Mouse (Mus musculus) liver, embryonic 14.5 days (tissue): ENCODE results near the gene Dnajc15. TPM values are rescaled to one million over a fixed set of nuclear protein-coding genes. Genes with fewer than 3 reads are reported as not detected.

Source experiments
- ATAC-seq: fragments of 200-750 bp; cut with Nextera tagmentation; 2 replicates; pipeline ENCODE4 v1.8.0; 2017; ENCODE audit warnings: moderate number of reproducible peaks, mild to moderate bottlenecking, moderate library complexity; ENCODE audit not compliant: insufficient read depth
- DNase-seq, 3 experiments: peaks; one replicate each; pipeline ENCODE4 v3.0.0-alpha.2; 2012 to 2013; ENCODE audit warnings: low read depth in 3 of 3, low spot score in 3 of 3
- H3K27ac ChIP-seq: fragments of 300-500 bp; sonication (generic); 2 replicates; pipeline ENCODE4 v1.5.1; 2014; ENCODE audit warnings: moderate library complexity, mild to moderate bottlenecking, control low read depth, inconsistent platforms
- H3K27me3 ChIP-seq: fragments of 300-500 bp; sonication (generic); 2 replicates; pipeline ENCODE4 v1.6.1; 2014; ENCODE audit warnings: mild to moderate bottlenecking, low read length, moderate library complexity; ENCODE audit not compliant: control insufficient read depth, insufficient read depth
- H3K36me3 ChIP-seq: fragments of 300-500 bp; sonication (generic); replicated peaks from 2 replicates; pipeline ENCODE4 v1.6.1; 2014; ENCODE audit warnings: low read depth; ENCODE audit not compliant: control insufficient read depth, insufficient read depth
- H3K4me1 ChIP-seq, 2 experiments: fragments of 200-500 bp in 1 of 2; fragments of 300-500 bp in 1 of 2; sonication (generic) in 1 of 2; replicated peaks; 2 replicates each; pipeline ENCODE4 v1.6.1; 2012 to 2014; ENCODE audit warnings: antibody characterized with exemption in 1 of 2, inconsistent platforms in 1 of 2, low read length in 1 of 2; ENCODE audit not compliant: control insufficient read depth in 2 of 2, insufficient read depth in 2 of 2
- H3K4me2 ChIP-seq: fragments of 300-500 bp; sonication (generic); 2 replicates; pipeline ENCODE4 v1.6.1; 2014; ENCODE audit warnings: low read depth, mild to moderate bottlenecking, control low read depth, moderate library complexity
- H3K4me3 ChIP-seq, 2 experiments: fragments of 200-500 bp in 1 of 2; fragments of 300-500 bp in 1 of 2; sonication (generic) in 1 of 2; 2 replicates each; pipeline ENCODE4 v1.5.1; 2012 to 2014; ENCODE audit warnings: low read depth in 2 of 2, low read length in 2 of 2, mild to moderate bottlenecking in 2 of 2, control low read depth in 1 of 2, inconsistent platforms in 1 of 2, moderate library complexity in 1 of 2; ENCODE audit not compliant: insufficient read depth in 1 of 2
- H3K9ac ChIP-seq: fragments of 300-500 bp; sonication (generic); replicated peaks from 2 replicates; pipeline ENCODE4 v1.6.1; 2014; ENCODE audit warnings: mild to moderate bottlenecking, control low read depth, moderate library complexity
- H3K9me3 ChIP-seq: fragments of 300-500 bp; sonication (generic); 2 replicates; pipeline ENCODE4 v1.6.1; 2016; ENCODE audit warnings: low read length, mixed read lengths; ENCODE audit not compliant: control insufficient read depth
- CTCF ChIP-seq: IDR thresholded peaks from 2 replicates; pipeline ENCODE4 v1.5.1; 2016; ENCODE audit warnings: antibody characterized with exemption, low read depth, control low read depth
- EP300 ChIP-seq: IDR thresholded peaks from 2 replicates; pipeline ENCODE4 v1.6.1; 2016; ENCODE audit warnings: antibody characterized with exemption, low read depth
- WGBS: fragments of 180-500 bp; shearing (Covaris S2); extraction: QIAGEN DNeasy Blood & Tissue Kit; methylation state at CpG from one replicate; pipeline ENCODE4 v1.1.7; 2014; ENCODE audit not compliant: insufficient replicate concordance; 5-methylcytosine and 5-hydroxymethylcytosine counted together
- polyA plus RNA-seq, 2 experiments: library from polyadenylated mRNA; depleted of rRNA in 1 of 2; stranded (reverse) in 1 of 2; unstranded in 1 of 2; fragments of >200 nt; fragmentation: Nextera tagmentation in 1 of 2; extraction: Ambion mirVana in 1 of 2; gene quantifications; 2 replicates each; pipeline versions ENCODE4 v1.2.1 to v1.2.3; 2012 to 2014

Gene Dnajc15
- polyA plus RNA-seq, 2 experiments = 7.1 to 59.7 TPM

DNA sequence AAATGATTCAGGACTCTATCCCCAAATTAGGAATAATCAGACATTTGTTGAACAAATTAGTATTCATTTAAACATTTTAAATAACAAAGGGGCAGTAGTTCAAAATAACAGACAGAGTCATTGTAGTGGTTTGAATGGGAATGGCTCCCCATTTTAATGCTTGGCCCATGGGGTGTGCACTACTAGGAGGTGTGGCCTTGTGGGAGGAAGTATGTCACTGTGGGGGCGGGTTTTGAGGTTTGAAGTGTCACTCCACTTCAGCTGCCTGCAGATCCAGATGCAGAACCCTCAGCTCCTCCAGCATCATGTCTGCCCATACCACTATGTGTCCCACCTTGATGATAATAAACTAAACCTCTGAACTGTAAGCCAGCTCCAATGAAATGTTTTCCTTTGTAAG, 26.6 kb downstream of the Dnajc15 start:
- H3K9me3 ChIP-seq = no peaks in the 10 kb centered on the region
- H3K9ac ChIP-seq = no peak overlapping the region
- no peaks in the 10 kb centered on the region for H3K36me3 ChIP-seq
- ATAC-seq (no peak), DNase-seq (no peak)
- WGBS = 82% methylated on average over 1 of the region's 1 CpGs
- H3K4me3 ChIP-seq = no peak overlapping the region
- H3K4me1 ChIP-seq = peaks cover 0 to 3% of the 10 kb centered on the region in 2 experiments; a peak in 1 of 4 replicates
- H3K27me3 ChIP-seq = no peaks in the 10 kb centered on the region
- H3K4me2 ChIP-seq = no peak overlapping the region
- no peak overlapping the region for H3K27ac ChIP-seq
- TF ChIP-seq EP300 (no peak), CTCF (no peak)

DNA sequence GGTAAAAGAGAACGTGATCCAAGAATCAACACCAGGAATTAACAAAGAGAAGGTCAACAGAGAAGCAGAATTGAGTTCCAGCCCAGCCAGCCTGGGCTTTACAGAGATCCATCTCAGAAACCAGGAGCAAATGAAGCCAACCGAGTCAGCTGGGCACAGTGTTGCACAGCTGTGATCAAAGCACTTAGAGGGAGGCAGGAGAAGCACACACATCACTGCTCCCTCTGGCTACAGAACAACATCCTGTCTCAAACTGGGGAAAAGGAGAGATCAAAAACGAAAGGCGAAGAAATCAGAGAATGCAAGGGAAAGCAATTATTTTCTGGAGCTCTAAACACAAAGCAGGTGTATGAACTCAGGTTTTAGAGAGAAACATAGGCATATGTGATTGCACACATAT, 28.7 kb downstream of the Dnajc15 start:
- DNase-seq (no peak), ATAC-seq (no peak)
- Histone ChIP-seq H3K4me2 (no peak overlapping the region), H3K36me3 (no peaks in the 10 kb centered on the region), H3K9ac (no peak overlapping the region), H3K4me3 (no peak overlapping the region), H3K4me1 (peaks cover 0 to 3% of the 10 kb centered on the region in 2 experiments; a peak in 1 of 4 replicates), H3K27me3 (no peaks in the 10 kb centered on the region), H3K9me3 (no peaks in the 10 kb centered on the region), H3K27ac (no peak overlapping the region)
- 58% methylated on average over 4 of the region's 4 CpGs for WGBS
- TF ChIP-seq EP300 = no peak
- TF ChIP-seq CTCF = no peak

DNA sequence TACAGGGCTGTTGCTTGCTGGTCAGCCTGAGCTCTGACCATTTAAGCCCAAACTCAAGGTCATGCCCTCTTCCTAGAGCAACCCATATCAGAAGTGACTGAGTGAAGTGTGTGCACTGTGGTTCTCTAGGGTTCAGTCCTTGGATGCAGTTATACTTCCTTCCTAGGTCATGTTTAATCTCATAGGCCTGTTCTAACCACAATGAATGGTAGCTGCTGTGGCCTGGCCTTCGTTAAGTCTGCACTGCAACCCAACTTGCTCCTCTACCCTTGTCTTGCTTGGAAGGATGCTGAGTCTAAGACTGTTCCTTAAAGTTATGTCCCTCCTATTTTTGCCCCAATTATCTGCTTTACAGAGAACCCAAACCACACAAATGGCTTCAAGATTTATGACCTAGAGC, 29.4 kb downstream of the Dnajc15 start:
- Histone ChIP-seq H3K4me2 (no peak overlapping the region), H3K4me1 (peaks cover 0 to 3% of the 10 kb centered on the region in 2 experiments; a peak in 1 of 4 replicates), H3K36me3 (no peaks in the 10 kb centered on the region), H3K27ac (no peak overlapping the region), H3K9me3 (no peaks in the 10 kb centered on the region), H3K27me3 (no peaks in the 10 kb centered on the region), H3K4me3 (no peak overlapping the region), H3K9ac (no peak overlapping the region)
- ATAC-seq = no peak
- WGBS = 16% methylated on average over 1 of the region's 1 CpGs
- DNase-seq = no peak
- TF ChIP-seq EP300 (no peak), CTCF (no peak)

DNA sequence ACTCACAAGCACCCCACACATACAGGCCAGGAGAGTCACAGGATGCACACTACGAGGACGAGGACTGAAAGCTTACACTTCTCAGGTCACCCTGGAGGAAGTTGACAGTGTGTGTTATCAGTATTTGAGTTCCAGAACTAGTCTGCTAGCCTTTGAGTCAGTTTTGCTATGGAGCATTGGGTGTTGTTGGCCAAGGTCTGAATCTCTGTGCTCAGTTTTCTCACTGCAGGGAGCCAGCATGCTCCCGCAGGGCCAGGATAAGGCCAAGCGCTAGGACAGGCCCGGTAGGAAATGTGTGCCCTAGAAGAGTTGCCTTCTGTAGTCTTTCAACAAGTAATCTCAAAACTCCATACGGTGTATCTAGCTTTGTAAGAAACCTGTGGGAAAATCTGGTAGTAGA, 34.4 kb downstream of the Dnajc15 start:
- 70% methylated on average over 6 of the region's 6 CpGs for WGBS
- TF ChIP-seq EP300 (no peak), CTCF (no peak)
- Histone ChIP-seq H3K4me3 (no peak overlapping the region), H3K4me2 (no peak overlapping the region), H3K9me3 (no peaks in the 10 kb centered on the region), H3K27ac (no peak overlapping the region), H3K4me1 (peaks cover 0 to 2% of the 10 kb centered on the region in 2 experiments; a peak in 1 of 4 replicates), H3K9ac (no peak overlapping the region), H3K36me3 (no peaks in the 10 kb centered on the region), H3K27me3 (no peaks in the 10 kb centered on the region)
- no peak for DNase-seq
- ATAC-seq = no peak

DNA sequence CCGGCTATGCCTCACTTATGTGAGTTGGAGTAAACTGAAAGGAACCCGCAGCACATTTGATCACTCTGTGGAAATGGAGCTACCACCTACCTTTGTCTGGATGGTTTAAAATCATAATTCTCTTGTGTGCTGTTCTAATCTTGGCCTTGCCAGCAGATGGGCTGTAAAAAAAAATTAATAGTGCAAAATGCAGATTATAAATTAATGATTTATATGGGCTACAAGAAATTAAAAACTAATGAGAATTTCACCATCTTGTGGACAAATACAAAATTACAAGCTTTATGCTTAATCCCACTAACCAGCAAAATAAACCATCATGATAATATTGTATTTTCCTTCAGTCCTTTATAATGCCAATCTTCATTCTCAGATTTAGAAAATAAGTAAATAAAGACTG, 34.8 kb downstream of the Dnajc15 start:
- no peaks in the 10 kb centered on the region for H3K9me3 ChIP-seq
- no peak for DNase-seq

More for the DNA sequence above, 34.8 kb downstream of the Dnajc15 start:
- TF ChIP-seq EP300 = no peak
- no peak for TF ChIP-seq CTCF
- no peak overlapping the region for H3K27ac ChIP-seq
- H3K27me3 ChIP-seq = no peaks in the 10 kb centered on the region
- no peak overlapping the region for H3K4me3 ChIP-seq
- ATAC-seq = no peak
- H3K36me3 ChIP-seq = no peaks in the 10 kb centered on the region
- no peak overlapping the region for H3K9ac ChIP-seq
- no peaks in the 10 kb centered on the region for H3K4me1 ChIP-seq
- H3K4me2 ChIP-seq = no peak overlapping the region
- WGBS = 89% methylated on average over 2 of the region's 2 CpGs
